Mouse (Mus musculus) spleen, adult 2 months (tissue): ENCODE data around the gene Ptgdr. TPM values are rescaled to one million over a fixed set of nuclear protein-coding genes. Genes with fewer than 3 reads are reported as not detected.
"Not testable (repeated sequence)": the region's sequence is repeated elsewhere in the genome, so short reads cannot be mapped to it uniquely, and the experiment has no call there.

Experiments
- DNase-seq, 2 experiments: peaks; one replicate each; pipeline versions ENCODE4 v3.0.0 to v3.0.0-alpha.2; 2012 to 2021; ENCODE audit warnings: low spot score in 2 of 2, low read depth in 1 of 2
- H3K27ac ChIP-seq: fragments of 200-500 bp; 2 replicates; pipeline ENCODE4 v1.5.1; 2012; ENCODE audit warnings: low read length, inconsistent platforms; ENCODE audit not compliant: insufficient read depth
- H3K27me3 ChIP-seq: fragments of 200-500 bp; 2 replicates; pipeline ENCODE4 v1.6.1; 2012; ENCODE audit warnings: mild to moderate bottlenecking, moderate library complexity, low read length, inconsistent platforms; ENCODE audit not compliant: control insufficient read depth, insufficient read depth
- H3K36me3 ChIP-seq: fragments of 200-500 bp; 2 replicates; pipeline ENCODE4 v1.6.1; 2012; ENCODE audit warnings: mild to moderate bottlenecking, low read length, inconsistent platforms; ENCODE audit not compliant: control insufficient read depth, insufficient read depth
- H3K4me1 ChIP-seq: fragments of 200-500 bp; 2 replicates; pipeline ENCODE4 v1.6.1; 2011; ENCODE audit warnings: inconsistent platforms; ENCODE audit not compliant: control insufficient read depth, insufficient read depth, insufficient read length
- H3K4me3 ChIP-seq: fragments of 200-500 bp; 2 replicates; pipeline ENCODE4 v1.5.1; 2011; ENCODE audit warnings: mild to moderate bottlenecking, inconsistent platforms; ENCODE audit not compliant: insufficient read depth, insufficient read length; ENCODE audit errors: extremely low read depth
- CTCF ChIP-seq: fragments of 200-500 bp; IDR thresholded peaks from 2 replicates; pipeline ENCODE4 v1.5.1; 2011; ENCODE audit warnings: mild to moderate bottlenecking, inconsistent platforms; ENCODE audit not compliant: insufficient read depth, insufficient read length, insufficient replicate concordance; ENCODE audit errors: extremely low read depth
- POLR2A ChIP-seq: fragments of 200-500 bp; IDR thresholded peaks from 2 replicates; pipeline ENCODE4 v1.6.1; 2011; ENCODE audit warnings: low read depth, low read length, inconsistent platforms
- WGBS: fragments of 180-500 bp; shearing (Covaris S2); methylation state at CpG from one replicate; pipeline ENCODE4 v1.1.7; 2018; 5-methylcytosine and 5-hydroxymethylcytosine counted together
- polyA plus RNA-seq: library from polyadenylated mRNA; depleted of rRNA; stranded (reverse); fragments of >200 nt; gene quantifications from 2 replicates; pipeline ENCODE4 v1.2.3, GENCODE M21; 2012

Ptgdr gene
- polyA plus RNA-seq, 1 experiment, result 0.06 TPM

GRCm38 (mm10) chr14:44843768-44844755, 15.1 kb downstream of the Ptgdr start:
- no peak for DNase-seq
- Histone ChIP-seq H3K36me3 (no peaks in the 10 kb centered on the region), H3K4me3 (no peak overlapping the region), H3K27ac (no peak overlapping the region), H3K27me3 (no peaks in the 10 kb centered on the region), H3K4me1 (no peaks in the 10 kb centered on the region)
- 66% methylated on average over 15 of the region's 15 CpGs for WGBS
- TF ChIP-seq POLR2A (no peak), CTCF (no peak)

GRCm38 (mm10) chr14:44838685-44839084, 20.5 kb downstream of the Ptgdr start:
- WGBS, result 57% methylated on average over 1 of the region's 1 CpGs
- Histone ChIP-seq H3K4me1 (no peaks in the 10 kb centered on the region), H3K27me3 (no peaks in the 10 kb centered on the region), H3K36me3 (no peaks in the 10 kb centered on the region), H3K4me3 (no peak overlapping the region), H3K27ac (no peak overlapping the region)
- no peak for TF ChIP-seq CTCF
- no peak for TF ChIP-seq POLR2A
- no peak for DNase-seq

DNA sequence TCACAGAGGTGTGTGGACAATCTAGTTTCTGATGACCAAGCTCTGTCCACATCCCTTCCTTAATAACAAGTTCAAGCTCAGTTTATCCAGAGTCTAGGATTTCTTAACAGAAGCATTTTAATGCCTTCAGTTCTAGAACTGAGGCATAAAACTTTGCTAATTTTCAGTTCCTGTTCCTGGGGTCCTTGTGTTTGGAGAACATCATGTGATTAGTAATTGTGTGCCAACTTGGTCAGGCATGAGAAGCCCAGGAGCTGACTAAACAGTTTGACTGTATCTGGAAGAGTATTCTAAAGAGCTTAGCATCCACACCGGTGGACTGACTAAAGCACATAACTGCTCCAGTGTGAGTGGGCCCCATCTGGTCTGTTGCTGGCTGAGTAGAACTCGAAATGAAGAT, 24.0 kb downstream of the Ptgdr start:
- no peaks in the 10 kb centered on the region for H3K36me3 ChIP-seq
- H3K4me3 ChIP-seq, result no peak overlapping the region
- no peaks in the 10 kb centered on the region for H3K27me3 ChIP-seq
- 73% methylated on average over 2 of the region's 2 CpGs for WGBS
- no peak for TF ChIP-seq POLR2A
- H3K27ac ChIP-seq, result no peak overlapping the region
- H3K4me1 ChIP-seq, result no peaks in the 10 kb centered on the region
- DNase-seq, result no peak

DNA sequence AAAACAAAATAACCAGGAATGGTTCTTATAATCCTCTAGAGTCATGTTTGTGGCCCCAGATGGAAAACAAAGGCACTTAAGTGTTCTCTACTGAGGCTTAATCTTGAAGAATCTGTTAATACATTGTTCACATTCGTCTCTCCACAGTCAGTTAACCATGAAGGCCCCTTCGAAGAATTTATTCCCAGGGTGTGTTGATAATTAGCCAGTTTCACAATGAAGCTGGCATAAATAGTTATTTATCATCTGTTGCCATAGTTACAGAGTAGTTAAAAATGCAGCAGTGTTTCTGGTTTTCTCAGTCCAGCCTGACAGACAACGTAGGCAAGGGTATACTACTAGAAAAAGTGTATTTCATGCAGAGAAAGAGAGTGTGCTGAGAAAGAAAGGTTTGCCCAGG, 25.0 kb downstream of the Ptgdr start:
- H3K27ac ChIP-seq, H3K4me1 ChIP-seq, H3K36me3 ChIP-seq, H3K4me3 ChIP-seq, DNase-seq, H3K27me3 ChIP-seq: not testable (repeated sequence)
- WGBS, result 85% methylated on average over 3 of the region's 3 CpGs

- H3K36me3 ChIP-seq, DNase-seq, H3K4me1 ChIP-seq, H3K27me3 ChIP-seq, H3K4me3 ChIP-seq, H3K27ac ChIP-seq: not testable (repeated sequence)
- 91% methylated on average over 4 of the region's 4 CpGs for WGBS
Measured at GRCm38 (mm10) chr14:44833096-44833495, 26.1 kb downstream of the Ptgdr start.

DNA sequence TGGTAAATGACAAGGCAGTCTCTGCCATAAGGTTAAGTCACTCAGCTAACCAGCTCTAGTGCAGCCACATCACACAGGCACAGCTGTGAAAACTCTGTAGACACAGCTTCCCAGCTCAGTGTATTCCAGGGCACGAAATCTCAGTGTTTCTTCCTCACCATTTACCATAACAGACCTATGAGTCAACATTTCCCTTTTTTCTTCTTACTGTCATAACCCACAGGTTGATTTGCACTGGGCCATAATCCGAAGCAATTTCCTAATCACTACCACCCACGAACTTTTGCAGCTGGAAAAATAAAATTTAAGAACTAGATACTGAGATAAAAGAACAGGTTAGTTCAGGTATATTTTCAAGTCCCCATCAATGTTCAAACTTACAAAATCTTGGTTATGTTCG, 31.4 kb downstream of the Ptgdr start:
- H3K4me3 ChIP-seq, result no peak overlapping the region
- no peaks in the 10 kb centered on the region for H3K27me3 ChIP-seq
- no peaks in the 10 kb centered on the region for H3K4me1 ChIP-seq
- WGBS, result 70% methylated on average over 4 of the region's 4 CpGs
- TF ChIP-seq POLR2A (no peak), CTCF (no peak)
- no peak overlapping the region for H3K27ac ChIP-seq
- DNase-seq, result no peak
- H3K36me3 ChIP-seq, result no peaks in the 10 kb centered on the region

DNA sequence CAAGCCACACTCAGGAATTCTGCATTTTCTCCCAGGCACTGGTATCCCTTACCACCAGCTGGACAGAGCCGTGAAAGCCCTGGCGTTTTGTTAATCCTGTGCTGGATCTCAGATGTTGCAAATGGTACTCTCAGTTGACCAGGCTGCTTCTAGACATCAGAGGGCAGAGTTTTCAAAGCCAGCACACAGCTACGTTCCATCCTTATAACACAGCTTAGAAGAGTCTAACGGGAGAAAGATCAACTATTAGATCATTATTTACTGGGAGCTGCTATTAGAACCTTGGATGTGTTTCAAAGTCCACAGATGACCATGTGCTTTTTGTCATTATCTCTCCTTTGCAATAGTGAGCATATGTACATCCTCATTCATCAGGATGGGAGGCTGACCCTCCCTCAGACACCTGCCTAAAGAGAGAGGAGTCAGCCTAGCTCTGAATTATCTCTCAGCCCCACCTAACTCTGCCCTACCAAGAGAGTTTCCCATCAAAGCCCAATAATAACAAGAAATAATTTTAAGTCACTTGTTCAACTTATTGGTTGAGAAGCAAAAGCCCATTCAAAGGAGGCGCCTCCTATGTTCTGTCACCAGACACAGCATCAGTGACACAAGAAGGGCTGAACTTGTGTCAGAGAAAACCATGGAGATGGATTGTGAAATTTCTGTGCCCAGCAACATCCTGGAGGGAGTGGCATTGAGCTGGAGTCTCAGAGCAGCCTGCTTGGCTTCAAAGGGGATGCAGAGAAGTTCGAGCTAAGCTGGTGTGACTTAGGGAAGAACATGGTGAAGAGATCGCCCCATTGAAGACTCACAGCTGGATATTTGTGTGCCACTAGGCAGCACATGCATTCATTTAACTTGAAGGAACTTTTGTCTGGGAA, 37.8 kb downstream of the Ptgdr start:
- TF ChIP-seq POLR2A (no peak), CTCF (no peak)
- 79% methylated on average over 7 of the region's 7 CpGs for WGBS
- Histone ChIP-seq H3K4me1 (no peaks in the 10 kb centered on the region), H3K27me3 (no peaks in the 10 kb centered on the region), H3K36me3 (no peaks in the 10 kb centered on the region), H3K27ac (no peak overlapping the region), H3K4me3 (no peak overlapping the region)
- DNase-seq, result no peak

DNA sequence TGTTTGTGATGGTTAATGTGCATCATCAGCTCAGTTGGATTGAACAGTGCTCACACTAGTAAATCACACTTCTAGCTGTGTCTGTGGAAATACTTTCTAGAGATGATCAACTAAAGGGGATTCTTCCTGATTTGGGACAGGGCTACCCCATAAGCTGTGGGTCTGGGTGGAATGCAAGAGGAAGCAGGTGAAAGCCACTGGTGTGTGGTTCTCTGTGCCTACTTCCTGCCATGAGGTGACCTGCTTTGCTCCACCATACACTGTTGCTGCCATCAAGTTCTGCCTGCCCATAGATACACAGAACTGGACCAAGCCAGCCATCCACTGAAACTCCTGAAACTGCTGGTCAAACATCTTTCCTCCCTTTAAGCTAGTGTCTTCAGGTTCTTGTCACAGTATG, 46.0 kb downstream of the Ptgdr start:
- not testable (repeated sequence) for H3K36me3 ChIP-seq, H3K27ac ChIP-seq, H3K4me1 ChIP-seq, H3K27me3 ChIP-seq, DNase-seq, H3K4me3 ChIP-seq
